Mouse (Mus musculus): Measurements from ENCODE around the gene Sh3kbp1.

Gene Sh3kbp1

DNA sequence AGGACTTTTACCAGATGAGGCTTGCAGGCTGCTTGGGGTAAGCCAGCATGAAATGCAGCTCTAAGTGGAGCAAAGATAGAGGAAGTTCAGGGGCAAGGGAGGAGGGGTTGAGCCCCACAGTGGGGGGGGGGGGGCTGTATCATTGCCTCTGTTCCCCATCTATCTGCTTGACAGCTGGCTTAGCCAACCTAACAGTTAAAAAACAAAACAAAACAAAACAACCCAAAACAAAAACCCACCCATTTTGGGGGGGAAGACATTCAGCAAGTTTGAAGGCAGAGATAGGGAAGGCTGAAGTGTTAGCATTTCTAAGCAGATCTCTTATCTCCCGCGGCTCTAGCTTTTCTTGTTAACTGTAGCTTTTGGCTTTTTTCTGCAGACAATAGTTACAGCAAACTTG is 49.2 kb downstream of the Sh3kbp1 start:
- in situ Hi-C loops (cut with MboI; ENCODE audit: unreplicated experiment in 2 of 2): loop anchor here in 1 of 2 experiments (5.0 kb wide), 2 partner anchors 39 to 91 kb away; no protein-coding TSS in a partner anchor

DNA sequence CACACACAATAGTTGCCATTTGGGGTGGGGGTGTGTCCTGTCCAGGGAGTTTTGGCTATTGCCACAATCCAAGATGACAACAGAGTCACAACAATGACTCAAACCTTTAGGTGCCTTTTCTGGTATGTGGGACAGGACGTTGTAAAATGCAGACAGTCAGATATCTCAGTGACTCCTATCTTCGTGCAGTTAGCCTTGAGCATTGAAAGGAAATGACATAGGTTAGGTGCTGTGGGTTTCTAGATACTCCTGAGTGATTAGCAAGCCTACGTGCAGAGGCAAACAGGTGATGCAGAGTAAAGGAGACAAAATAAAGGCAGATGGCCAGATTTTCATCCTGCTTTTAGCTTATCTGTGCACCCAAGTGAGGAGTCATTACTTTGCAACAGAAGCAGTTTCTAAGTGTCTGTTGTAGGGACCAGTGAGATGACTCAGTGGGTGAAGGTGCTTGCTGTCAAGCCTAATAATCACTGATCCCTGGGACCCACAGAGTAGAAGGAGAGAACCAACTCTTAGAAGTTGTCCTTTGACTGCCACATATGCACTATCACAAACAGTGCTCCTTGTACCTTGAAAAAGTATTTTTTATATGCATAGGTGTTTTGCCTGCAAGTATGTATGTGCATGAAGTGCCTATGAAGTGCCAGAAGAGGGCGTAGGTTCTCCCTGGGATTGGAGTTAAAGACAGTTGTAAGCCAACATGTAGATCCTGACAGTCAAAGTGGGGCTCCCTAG is 50.7 kb downstream of the Sh3kbp1 start:
- in situ Hi-C loops (cut with MboI; ENCODE audit: unreplicated experiment in 2 of 2): loop anchor here in 1 of 2 experiments (5.0 kb wide), 2 partner anchors 40 to 90 kb away; no protein-coding TSS in a partner anchor

DNA sequence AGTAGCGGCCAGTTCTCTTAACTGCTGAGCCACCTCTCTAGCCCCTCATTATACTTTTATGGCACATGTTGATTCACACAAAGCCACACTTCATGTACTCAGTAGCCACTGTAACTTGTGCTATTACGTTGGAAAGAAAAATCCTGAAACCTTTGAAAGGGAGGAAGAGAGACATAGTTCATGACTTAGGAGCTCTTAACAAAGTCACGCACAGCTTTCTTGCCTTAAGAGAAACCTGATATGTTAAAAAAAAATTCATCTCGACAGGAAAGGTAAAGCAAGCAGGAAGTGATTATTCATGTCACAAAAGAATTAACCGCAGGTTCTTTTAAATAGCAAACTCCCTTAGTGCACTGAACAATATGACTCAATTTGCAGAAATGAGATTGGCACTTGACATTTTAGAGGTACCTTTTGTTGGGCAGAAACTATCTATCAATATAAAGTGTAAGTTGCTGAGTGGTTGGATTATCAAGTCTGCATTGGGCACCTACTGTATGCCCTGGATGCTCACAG is 51.3 kb downstream of the Sh3kbp1 start:
- in situ Hi-C loops (cut with MboI; ENCODE audit: unreplicated experiment in 2 of 2): loop anchor here in 1 of 2 experiments (5.0 kb wide), 2 partner anchors 41 to 89 kb away; no protein-coding TSS in a partner anchor

DNA sequence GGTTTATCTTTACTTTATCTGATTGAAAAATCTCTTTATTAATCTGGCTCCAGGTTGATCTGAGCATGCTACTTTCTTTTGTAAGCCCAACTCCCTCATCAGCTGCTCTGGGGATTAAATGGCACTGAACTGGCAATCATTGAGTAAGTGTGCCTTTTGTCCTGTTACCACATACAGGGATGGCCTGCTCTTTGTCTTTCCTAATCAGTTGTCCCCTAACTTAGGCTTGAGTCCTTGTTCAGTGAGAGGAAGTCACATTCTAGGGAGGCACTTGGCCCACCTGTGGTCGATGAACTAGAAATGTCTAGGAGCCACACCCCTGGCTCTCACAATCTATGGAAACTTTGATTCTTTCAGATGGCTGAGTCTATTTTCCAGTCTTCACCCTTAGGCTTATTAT is 58.4 kb downstream of the Sh3kbp1 start:
- in situ Hi-C loops (cut with MboI; ENCODE audit: unreplicated experiment in 2 of 2): no loop called here

DNA sequence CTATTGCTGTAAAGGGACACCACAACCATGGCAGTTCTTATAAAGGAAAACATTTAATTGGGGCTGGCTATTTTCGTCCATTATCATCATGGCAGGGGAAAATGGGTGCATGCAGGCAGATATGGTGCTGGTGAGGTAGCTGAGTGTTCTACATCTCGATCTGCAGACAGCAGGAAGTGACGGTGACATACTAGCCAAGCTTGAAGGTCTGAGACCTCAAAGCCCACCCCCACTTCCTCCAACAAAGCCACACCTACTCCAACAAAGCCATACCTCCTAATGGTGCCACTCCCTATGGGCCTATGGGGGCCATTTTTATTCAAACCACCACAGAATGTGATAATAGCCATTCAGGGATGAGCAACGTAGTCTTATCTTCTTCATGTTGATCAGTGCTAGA is 59.8 kb downstream of the Sh3kbp1 start:
- in situ Hi-C loops (cut with MboI; ENCODE audit: unreplicated experiment in 2 of 2): no loop called here

DNA sequence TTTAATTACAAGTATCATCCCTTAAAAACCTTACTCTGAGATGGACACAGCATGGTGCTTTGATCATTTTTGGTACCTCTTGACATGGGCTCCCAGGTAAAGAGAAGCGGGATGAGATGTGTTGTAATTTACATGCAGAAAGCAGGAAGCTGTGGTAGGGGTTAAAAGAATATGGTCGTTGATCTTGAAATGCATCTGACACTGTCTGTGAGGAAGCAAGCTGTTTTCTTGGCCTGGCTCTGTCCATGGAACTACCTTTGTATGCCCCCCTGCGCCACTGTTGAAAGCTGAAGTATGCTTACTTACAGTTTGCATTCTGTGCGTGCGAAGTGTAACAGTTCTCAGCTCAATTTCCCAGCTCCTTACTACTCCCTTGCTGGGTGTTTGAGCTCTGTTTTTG is 61.6 kb downstream of the Sh3kbp1 start:
- in situ Hi-C loops (cut with MboI; ENCODE audit: unreplicated experiment in 2 of 2): no loop called here

DNA sequence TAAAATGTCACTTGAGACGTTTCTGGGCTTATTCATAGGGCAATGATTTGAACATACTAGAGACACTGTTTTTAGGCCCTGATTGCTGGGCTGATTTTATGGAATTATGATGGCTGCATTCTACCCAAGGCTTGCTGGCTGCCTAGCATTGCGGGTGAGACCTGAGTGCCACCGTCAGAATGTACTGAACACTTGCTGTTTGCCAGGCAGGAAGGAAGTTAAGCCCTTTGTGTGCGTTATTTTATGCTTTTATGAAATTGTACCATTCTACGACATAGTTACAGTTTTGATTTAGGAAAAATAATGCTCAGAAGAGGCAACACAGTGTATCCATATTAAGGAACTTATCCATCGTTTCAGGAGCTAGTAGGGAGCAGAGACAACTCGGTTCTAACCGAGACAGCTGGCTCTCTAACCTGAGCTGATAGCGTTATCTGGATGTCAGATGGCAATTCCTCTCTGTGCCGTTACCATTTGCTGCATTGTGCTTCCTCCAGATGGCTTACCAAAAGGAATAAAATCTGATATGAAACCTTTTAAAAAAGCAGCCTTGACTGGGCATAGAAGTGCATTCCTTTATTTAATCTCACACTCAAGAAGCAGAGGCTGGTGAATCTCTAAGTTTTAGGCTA is 62.8 kb downstream of the Sh3kbp1 start:
- in situ Hi-C loops (cut with MboI; ENCODE audit: unreplicated experiment in 2 of 2): no loop called here

DNA sequence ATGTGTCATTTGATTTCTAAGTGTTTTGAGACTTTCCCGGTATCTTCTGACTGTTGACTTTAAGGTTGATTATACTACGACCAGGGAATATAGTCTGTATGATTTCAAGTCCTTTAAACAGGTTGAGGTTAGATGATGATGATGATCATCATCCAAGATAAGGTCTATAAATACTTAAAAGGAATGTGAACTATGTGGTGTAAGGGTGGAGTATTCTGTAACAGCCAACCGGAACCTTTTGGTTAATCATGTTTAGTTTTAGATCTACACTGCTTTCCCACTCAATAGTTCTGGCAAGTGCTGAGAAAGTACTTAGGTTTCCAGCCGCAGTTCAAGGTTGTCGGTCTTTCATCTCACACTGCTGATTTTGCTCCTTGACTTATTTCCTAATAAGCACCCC is 66.1 kb downstream of the Sh3kbp1 start:
- in situ Hi-C loops (cut with MboI; ENCODE audit: unreplicated experiment in 2 of 2): no loop called here

DNA sequence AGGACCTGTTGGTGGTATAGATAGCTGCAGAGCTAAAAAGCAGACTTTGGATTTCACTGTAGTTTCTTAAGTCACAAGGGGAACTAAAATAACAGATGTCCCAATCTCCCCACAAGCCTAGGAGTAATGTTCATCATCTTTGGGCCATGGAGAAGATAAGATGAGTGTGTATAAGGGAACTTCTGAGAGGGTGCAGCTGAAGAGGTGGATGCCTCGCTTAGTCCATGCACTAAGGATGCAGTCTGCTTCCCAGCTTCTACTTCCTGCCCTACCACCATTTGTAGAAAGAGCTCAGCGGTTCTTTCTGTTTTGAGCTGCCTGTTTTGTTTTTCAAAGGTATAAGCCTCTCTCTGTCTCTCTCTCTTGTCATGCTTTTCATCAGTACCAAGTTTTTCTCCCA is 69.5 kb downstream of the Sh3kbp1 start:
- in situ Hi-C loops (cut with MboI; ENCODE audit: unreplicated experiment in 2 of 2): loop anchor here in 1 of 2 experiments (5.0 kb wide), 1 partner anchor 69 kb away; the partner anchor contains the start of gene Sh3kbp1

DNA sequence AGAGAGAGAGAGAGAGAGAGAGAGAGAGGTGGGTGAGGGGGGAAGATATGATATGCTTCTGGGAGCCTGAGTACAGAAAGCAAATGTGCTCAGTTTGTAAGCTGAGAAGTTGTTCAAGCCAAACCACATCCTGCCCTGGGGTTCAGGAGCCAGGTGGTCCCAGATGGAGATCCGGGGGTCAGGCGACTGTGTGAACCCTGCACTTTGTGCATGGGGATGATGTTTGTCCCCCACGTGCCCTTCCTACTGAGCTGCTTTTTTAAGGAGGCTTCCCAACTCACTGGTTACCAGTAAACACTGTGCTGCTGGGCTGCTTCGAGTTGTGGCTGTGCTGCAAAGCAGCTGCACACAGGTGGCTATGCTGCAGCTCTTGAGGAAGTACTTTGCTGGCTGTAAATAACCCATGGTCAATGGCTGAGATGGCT is 70.0 kb downstream of the Sh3kbp1 start:
- in situ Hi-C loops (cut with MboI; ENCODE audit: unreplicated experiment in 2 of 2): loop anchor here in 1 of 2 experiments (5.0 kb wide), 1 partner anchor 70 kb away; the partner anchor contains the start of gene Sh3kbp1

DNA sequence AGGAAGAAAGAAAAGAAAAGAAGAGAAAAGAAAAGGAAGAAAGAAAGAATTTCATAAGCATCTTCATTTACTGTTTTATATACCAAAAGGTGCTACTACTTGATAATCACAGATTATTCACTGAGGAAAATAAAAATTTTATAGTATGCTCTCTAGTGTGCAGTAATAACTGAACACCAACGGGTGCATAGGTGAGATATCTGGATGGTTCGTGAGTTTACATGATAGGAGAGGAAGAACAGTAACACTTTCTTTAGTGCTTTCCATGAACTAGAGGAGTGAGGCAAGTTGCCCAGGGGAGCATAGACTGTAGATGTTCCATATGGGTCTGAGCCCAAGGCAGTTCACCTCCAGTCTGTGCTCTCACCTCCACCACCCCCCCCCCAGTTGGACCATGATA is 75.8 kb downstream of the Sh3kbp1 start:
- in situ Hi-C loops (cut with MboI; ENCODE audit: unreplicated experiment in 2 of 2): no loop called here

DNA sequence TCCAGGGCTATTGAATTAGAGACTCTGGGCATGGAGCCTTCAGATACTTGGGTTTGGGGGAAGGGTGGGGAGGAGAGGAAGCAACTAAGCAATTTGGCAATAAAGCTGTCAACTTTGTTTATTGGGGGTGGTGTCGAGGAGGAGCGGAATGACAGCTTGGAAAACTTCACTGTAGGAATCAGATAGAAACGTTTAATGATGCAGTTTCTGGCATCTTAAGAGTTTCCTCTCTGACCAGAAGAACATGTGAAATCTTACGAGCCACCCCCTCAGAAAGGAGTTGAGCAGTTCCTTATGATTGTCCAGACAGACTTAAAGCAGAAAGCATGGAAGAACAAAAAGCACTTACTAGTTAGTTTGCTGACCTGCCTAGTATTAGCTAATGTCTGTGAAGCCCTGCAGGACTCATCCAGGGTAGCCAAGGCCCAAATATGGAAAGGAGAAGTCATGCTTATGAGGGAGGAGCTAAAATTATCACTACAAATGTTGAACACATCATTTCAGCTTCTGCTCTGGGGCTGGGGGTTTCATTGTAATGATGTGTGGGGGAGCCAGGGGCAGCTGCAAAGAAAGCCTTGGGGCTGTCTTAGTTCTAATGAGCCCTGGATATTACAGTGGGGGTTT is 77.4 kb downstream of the Sh3kbp1 start:
- in situ Hi-C loops (cut with MboI; ENCODE audit: unreplicated experiment in 2 of 2): loop anchor here in 1 of 2 experiments (5.0 kb wide), 1 partner anchor 53 kb away; no protein-coding TSS in a partner anchor

DNA sequence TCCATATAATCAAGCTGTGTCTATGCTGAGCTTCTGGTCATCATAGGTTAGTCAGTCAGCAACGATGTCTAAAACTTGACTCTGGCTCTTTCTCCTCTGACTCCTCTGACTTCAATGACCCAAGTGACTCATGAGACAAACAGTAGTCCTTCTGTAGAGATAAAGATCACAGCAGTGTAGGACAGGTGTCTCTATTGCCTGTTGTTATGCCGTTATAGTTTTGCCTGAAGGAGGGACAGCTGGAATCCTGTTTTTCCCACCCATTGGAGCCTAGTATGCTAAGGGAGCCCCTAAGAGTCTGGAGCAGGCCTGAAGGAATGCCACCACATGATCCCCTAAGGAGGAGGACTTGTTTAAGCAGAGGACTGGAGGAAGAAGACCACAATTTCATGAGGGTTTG is 78.3 kb downstream of the Sh3kbp1 start:
- in situ Hi-C loops (cut with MboI; ENCODE audit: unreplicated experiment in 2 of 2): loop anchor here in 1 of 2 experiments (5.0 kb wide), 1 partner anchor 52 kb away; no protein-coding TSS in a partner anchor

DNA sequence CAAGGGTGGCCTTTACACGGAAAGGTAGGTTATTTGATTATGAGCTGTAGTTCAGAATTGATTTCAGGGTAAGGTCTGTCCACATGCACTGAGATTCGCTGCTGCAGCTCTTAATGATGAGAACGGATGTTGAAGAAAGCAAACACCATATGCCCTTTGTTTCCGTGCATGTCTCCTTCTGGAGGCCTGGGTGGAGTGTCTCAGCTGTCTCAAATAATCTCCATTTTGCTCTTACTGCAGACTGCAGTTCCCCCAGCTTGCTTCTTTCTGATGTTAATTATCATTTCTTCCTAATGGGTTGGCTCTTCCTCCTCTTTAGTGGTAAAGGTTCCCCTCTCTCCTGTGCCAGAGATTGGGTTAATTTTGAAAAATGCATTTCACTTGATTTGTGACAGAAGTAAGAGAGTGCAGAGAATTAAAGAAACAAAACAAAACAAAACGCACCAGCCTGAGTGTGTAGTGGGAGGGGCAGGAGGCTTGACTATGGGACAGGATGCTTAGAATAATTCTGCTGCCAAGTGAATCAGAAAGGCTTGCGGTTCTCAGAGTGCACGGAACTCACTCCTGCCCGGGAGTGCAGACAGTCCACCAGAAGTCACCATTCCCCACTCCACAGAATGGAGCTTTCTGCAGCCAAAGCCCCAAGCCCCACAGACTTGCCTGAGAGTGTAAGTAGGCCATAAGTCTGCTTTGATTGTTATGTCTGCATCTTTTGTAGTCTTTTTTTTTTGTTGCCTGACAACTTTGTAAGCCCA is 81.2 kb downstream of the Sh3kbp1 start:
- in situ Hi-C loops (cut with MboI; ENCODE audit: unreplicated experiment in 2 of 2): loop anchor here in 1 of 2 experiments (5.0 kb wide), 1 partner anchor 49 kb away; no protein-coding TSS in a partner anchor

DNA sequence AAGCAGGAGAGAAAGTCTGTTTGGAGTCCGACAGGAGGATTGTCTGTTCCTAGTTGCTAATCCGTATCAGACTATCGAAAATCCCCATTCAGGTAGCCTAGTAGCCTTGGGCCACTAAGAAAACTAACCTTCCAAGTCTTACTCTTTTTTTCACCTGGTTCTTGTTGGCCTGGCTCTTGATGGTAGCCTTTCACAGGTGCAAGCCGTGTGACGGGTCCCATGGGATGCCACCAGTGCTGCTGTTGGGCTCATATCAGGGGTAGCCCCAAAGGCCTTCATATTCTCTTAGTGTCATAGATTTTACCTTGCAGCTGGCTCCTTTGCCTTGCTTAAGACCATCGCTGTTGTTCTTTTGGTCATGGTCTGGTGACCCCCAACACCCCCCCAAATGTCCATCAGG is 82.2 kb downstream of the Sh3kbp1 start:
- in situ Hi-C loops (cut with MboI; ENCODE audit: unreplicated experiment in 2 of 2): loop anchor here in 1 of 2 experiments (5.0 kb wide), 1 partner anchor 48 kb away; no protein-coding TSS in a partner anchor

DNA sequence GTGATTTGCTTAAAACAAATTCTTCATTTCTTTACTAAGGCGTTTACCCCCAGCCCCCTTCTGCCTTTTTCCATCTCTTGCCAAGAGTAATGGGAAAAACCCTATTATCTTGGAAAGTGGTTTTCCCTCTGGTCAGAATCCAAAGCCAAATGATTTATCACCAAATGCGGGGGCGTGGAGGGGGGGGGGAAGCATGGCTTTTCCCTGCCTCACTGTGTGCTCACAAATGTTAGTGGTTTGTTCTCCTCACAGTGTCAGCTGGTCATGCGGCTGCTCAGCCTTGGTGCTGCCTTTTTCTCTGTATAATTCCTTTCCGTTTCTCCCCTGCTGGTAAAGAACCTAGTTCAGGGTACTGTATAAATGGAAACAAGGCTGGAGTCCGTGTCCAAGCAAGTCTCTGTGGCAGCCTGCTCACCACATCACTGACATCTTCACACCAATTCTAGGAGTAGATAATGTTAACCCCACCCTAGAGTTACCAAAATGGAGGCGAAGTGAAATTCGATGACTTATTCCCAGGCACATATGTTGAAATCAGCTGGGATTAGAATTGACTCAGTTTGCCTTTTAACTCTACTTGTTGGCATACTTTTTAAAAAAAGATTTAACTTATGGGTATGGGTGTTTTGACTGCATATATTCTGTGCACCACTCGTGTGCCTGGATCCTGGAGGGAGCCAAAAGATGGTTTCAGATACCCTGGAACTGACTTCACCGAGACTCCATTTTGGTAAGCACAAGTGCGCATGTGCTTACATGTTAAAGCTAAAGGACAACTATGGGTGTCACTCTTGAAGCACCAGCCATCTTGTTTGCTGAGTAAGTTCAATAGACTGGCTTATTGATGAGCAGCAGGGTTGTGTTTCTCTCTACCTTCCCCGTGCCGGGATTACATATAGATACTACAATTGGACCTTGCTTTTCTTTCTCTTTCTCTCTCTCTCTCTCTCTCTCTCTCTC is 84.3 kb downstream of the Sh3kbp1 start:
- in situ Hi-C loops (cut with MboI; ENCODE audit: unreplicated experiment in 2 of 2): no loop called here

DNA sequence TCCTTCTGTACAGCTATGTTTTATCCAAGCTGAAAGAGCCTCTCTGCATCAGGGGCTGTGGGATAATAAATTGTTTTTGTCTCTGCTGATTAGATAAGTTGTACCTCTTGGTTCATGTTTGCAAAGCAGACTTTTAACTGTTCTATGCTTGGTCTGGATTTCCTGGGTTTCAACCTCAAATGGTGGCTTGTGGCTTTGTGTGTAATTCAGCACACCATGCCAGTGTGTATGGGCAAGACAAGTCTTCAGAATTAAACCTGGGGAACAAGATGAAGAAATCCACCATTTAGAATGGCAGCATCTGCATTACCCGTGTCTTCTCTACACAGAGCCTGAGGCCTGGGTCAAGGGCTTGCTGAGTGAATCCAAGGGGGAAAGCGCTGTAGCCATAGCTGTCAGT is 86.1 kb downstream of the Sh3kbp1 start:
- in situ Hi-C loops (cut with MboI; ENCODE audit: unreplicated experiment in 2 of 2): no loop called here

DNA sequence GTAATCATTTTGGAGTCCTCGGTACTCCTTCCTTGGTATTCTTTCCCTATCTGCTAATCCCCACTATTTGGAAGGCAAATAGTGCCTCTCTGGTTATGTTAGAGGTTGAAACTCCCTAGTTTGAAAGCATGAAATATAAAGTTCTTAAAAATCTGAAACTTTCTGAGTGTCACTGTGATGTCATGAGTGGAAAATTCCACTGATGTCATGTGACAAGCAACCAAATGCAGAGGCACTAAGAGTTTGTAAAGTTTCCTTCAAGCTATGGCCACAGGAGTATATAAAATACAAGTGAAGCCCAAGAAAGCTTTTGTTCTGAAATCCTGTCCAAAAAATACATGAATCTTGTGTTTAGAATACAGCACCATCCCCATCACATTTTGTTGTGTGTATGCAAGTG is 94.3 kb downstream of the Sh3kbp1 start:
- in situ Hi-C loops (cut with MboI; ENCODE audit: unreplicated experiment in 2 of 2): no loop called here

DNA sequence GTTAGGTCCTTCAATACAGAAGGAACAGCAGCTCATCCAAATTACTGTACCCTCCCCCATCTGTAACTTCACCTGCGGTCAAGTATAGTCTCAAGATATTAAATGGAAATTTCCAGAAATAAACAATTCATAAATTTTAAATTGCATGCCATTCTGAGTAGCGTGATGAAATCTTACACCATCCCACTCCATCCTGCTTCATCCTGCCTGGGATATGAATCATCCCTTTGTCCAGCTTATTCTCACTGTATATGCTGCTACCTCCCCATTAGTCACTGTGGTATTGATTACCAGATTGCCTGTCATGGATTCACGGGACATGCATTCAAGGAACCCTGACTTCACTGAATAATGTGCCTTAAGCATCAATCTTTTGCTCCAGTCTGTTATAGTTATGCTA is 104.3 kb downstream of the Sh3kbp1 start:
- in situ Hi-C loops (cut with MboI; ENCODE audit: unreplicated experiment in 2 of 2): no loop called here
